Comparison of ENCODE assay signal across 27 mouse cellular contexts in the genomic region with DNA sequence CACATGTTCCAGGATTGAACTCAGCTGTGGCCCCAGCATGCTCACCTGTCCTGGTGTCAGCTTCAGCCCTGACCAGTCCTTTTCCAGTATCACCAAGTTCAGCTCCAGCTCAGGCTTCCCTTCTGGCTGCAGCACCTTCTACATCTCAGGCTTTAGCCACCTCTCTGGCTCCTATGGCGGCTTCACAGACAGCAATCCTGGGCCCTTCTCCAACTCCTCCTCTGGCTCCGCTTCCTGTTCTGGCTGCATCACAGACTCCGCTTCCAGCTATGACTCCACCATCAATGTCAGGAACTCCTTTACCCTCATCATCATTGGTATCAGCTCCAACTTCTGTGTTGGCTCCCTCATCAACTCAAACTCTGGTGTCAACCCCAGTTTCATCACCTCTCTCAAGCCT. TPM values are rescaled to one million over a fixed set of nuclear protein-coding genes. Genes with fewer than 3 reads are reported as not detected.
DNase-seq lines count a peak whose midpoint lies in the region; ATAC-seq lines count a peak whose summit lies in the region.
"Had no signal": no experiment of that assay in that cellular context is flagged by ENCODE, and none has a peak within 500 bp of the region (broad histone marks: within the 10 kb centered on the region; RNA-seq: fewer than 3 reads in every experiment).

No protein-coding gene starts in this region.

- H3K27ac ChIP-seq in heart, embryonic 12.5 days (ENCODE audit: poor library complexity, severe bottlenecking): no peak overlapping the region
- H3K27ac ChIP-seq: embryonic facial prominence, embryonic 10.5 days; embryonic facial prominence, embryonic 15.5 days; forebrain, embryonic 12.5 days; hindbrain, embryonic 12.5 days; hindbrain, postnatal 0 days; limb, embryonic 12.5 days; liver, embryonic 15.5 days had no signal

- H3K4me1 ChIP-seq in heart, embryonic 12.5 days (replicated peaks): 0 out of 2 replicates have a peak, but pooled peaks cover 3% of the 10 kb centered on the region
- H3K4me1 ChIP-seq: embryonic facial prominence, embryonic 10.5 days; embryonic facial prominence, embryonic 15.5 days; forebrain, embryonic 12.5 days; hindbrain, embryonic 12.5 days; limb, embryonic 12.5 days; liver, embryonic 15.5 days had no signal

- peak; percentile 28 to 38 for DNase-seq in cerebellum, postnatal 10 days
- DNase-seq in cerebellum, adult 8-10 months: no peak
- peak; percentile 17 for DNase-seq in gastrocnemius, postnatal 25 days
- DNase-seq in gastrocnemius, postnatal 10 days: no peak
- DNase-seq in heart, postnatal 10 days: peak; percentile 43 to 52
- DNase-seq in heart, postnatal 36 days: peak; percentile 33 to 42
- DNase-seq: adrenal gland, postnatal 14 days; forebrain, postnatal 0 days; kidney, postnatal 14 days; layer of hippocampus, adult 9-11 months; lung, embryonic 14.5 days; lung, postnatal 14 days; midbrain, embryonic 14.5 days; retina, postnatal 1 day; right cerebral cortex, postnatal 14 days had no signal

- no peak overlapping the region for H3K4me2 ChIP-seq in heart, embryonic 12.5 days
- H3K4me2 ChIP-seq: embryonic facial prominence, embryonic 15.5 days; forebrain, embryonic 12.5 days; hindbrain, embryonic 12.5 days; limb, embryonic 12.5 days; liver, embryonic 15.5 days; lung, embryonic 14.5 days had no signal

- WGBS in heart, embryonic 12.5 days: 98% methylated on average over 3 of the region's 3 CpGs

- ATAC-seq in heart, embryonic 12.5 days (ENCODE audit: insufficient number of reproducible peaks, low FRiP score): no peak
- no peak for ATAC-seq in frontal cortex, adult (ENCODE audit: low TSS enrichment)
- ATAC-seq: CD4-positive, CD25-positive, alpha-beta regulatory T cell, adult 4 months; forebrain, postnatal 0 days; hindbrain, postnatal 0 days; intestine, embryonic 16.5 days had no signal

- no peaks in the 10 kb centered on the region for H3K27me3 ChIP-seq in heart, embryonic 12.5 days (replicated peaks)
- H3K27me3 ChIP-seq: embryonic facial prominence, embryonic 15.5 days; forebrain, embryonic 12.5 days; hindbrain, embryonic 12.5 days; limb, embryonic 12.5 days; liver, embryonic 15.5 days had no signal

- H3K9ac ChIP-seq in heart, embryonic 12.5 days: no peak overlapping the region
- H3K9ac ChIP-seq: embryonic facial prominence, embryonic 15.5 days; forebrain, embryonic 12.5 days; forebrain, postnatal 0 days; hindbrain, embryonic 12.5 days; limb, embryonic 12.5 days; liver, embryonic 15.5 days; lung, embryonic 14.5 days had no signal

- no peak overlapping the region for H3K4me3 ChIP-seq in heart, embryonic 12.5 days
- H3K4me3 ChIP-seq: embryonic facial prominence, embryonic 10.5 days; embryonic facial prominence, embryonic 15.5 days; forebrain, embryonic 12.5 days; hindbrain, embryonic 12.5 days; limb, embryonic 12.5 days; liver, embryonic 15.5 days had no signal

- intact Hi-C loops in heart, postnatal 10 days (cut with DNase I): no loop called here
- intact Hi-C loops in heart, postnatal 36 days (cut with DNase I): no loop called here

- no peaks in the 10 kb centered on the region for H3K9me3 ChIP-seq in heart, embryonic 12.5 days (replicated peaks)
- H3K9me3 ChIP-seq: embryonic facial prominence, embryonic 10.5 days; embryonic facial prominence, embryonic 15.5 days; forebrain, embryonic 12.5 days; hindbrain, embryonic 12.5 days; limb, embryonic 12.5 days; liver, embryonic 15.5 days had no signal

- H3K36me3 ChIP-seq in heart, embryonic 12.5 days: peaks cover 89% of the 10 kb centered on the region

RNA-seq across cellular contexts. Expression of gene Tmem265, which starts 19.5 kb away (rescaled TPM):
- total RNA-seq in gastrocnemius, postnatal 25 days (2021): not detected
- not detected for total RNA-seq in gastrocnemius, postnatal 10 days (2021)
- total RNA-seq in heart, postnatal 10 days (2021): not detected
- 1.4 and 3.1 TPM in 2 replicates for polyA plus RNA-seq in heart, embryonic 12.5 days (2016; fragmentation: Nextera tagmentation; extraction: Ambion mirVana)
- not detected for total RNA-seq in heart, postnatal 36 days (2021)
- total RNA-seq: adrenal gland, postnatal 14 days had no signal
- polyA plus RNA-seq: liver, adult 2 months had no signal

RNA-seq across cellular contexts. Expression of gene Gm42715, which starts 22.3 kb away (rescaled TPM):
- total RNA-seq in gastrocnemius, postnatal 25 days (2021): 1 to 10 TPM; 4.7 to 5.2 TPM
- total RNA-seq in gastrocnemius, postnatal 10 days (2021): 10 to 100 TPM; 10.3 to 10.5 TPM
- 10 to 100 TPM; 14.1 to 14.3 TPM for total RNA-seq in heart, postnatal 10 days (2021)
- polyA plus RNA-seq in heart, embryonic 12.5 days (2016; fragmentation: Nextera tagmentation; extraction: Ambion mirVana): 8.5 and 9.1 TPM in 2 replicates
- 10 to 100 TPM; 10.3 to 10.5 TPM for total RNA-seq in heart, postnatal 36 days (2021)

RNA-seq across cellular contexts. Expression of gene Srcap, which starts 29.9 kb away (rescaled TPM):
- total RNA-seq in gastrocnemius, postnatal 25 days (2021): 10 to 100 TPM; 46.1 to 47.6 TPM
- total RNA-seq in gastrocnemius, postnatal 10 days (2021): 10 to 100 TPM; 56.8 to 66.1 TPM
- total RNA-seq in heart, postnatal 10 days (2021): 10 to 100 TPM; 67.8 to 74.8 TPM
- 51.8 and 54.3 TPM in 2 replicates for polyA plus RNA-seq in heart, embryonic 12.5 days (2016; fragmentation: Nextera tagmentation; extraction: Ambion mirVana)
- total RNA-seq in heart, postnatal 36 days (2021): 10 to 100 TPM; 52.1 to 58.8 TPM

RNA-seq across cellular contexts. Expression of gene Phkg2, which starts 31.5 kb away (rescaled TPM):
- total RNA-seq in gastrocnemius, postnatal 25 days (2021): 1 to 10 TPM; 8.2 to 9.4 TPM
- total RNA-seq in gastrocnemius, postnatal 10 days (2021): 10 to 100 TPM; 13.3 to 17.6 TPM
- total RNA-seq in heart, postnatal 10 days (2021): 10 to 100 TPM; 21.0 to 21.1 TPM
- 34.1 and 35.9 TPM in 2 replicates for polyA plus RNA-seq in heart, embryonic 12.5 days (2016; fragmentation: Nextera tagmentation; extraction: Ambion mirVana)
- 10 to 100 TPM; 17.7 to 19.0 TPM for total RNA-seq in heart, postnatal 36 days (2021)

RNA-seq across cellular contexts. Expression of gene Ccdc189, which starts 46.7 kb away (rescaled TPM):
- total RNA-seq in gastrocnemius, postnatal 25 days (2021): 1 to 10 TPM; 2.1 to 4.5 TPM
- total RNA-seq in gastrocnemius, postnatal 10 days (2021): 1 to 10 TPM; 1.7 to 3.2 TPM
- 1 to 10 TPM; 7.3 to 8.7 TPM for total RNA-seq in heart, postnatal 10 days (2021)
- polyA plus RNA-seq in heart, embryonic 12.5 days (2016; fragmentation: Nextera tagmentation; extraction: Ambion mirVana): 8.7 and 9.8 TPM in 2 replicates
- 10 to 100 TPM; 10.4 to 12.1 TPM for total RNA-seq in heart, postnatal 36 days (2021)

Comparison
In these comparisons a context has a peak if more than half of its experiments do, and no peak if none do; other contexts are left out.
1. DNase-seq: peak in cerebellum, postnatal 10 days (2 of 2), gastrocnemius, postnatal 25 days (single experiment), heart, postnatal 10 days (2 of 2) and heart, postnatal 36 days (2 of 2); none in cerebellum, adult 8-10 months (single experiment) and gastrocnemius, postnatal 10 days (single experiment).